Mouse (Mus musculus) adrenal gland, postnatal 10 days (tissue): ENCODE measurements around the gene Spata31d1b. TPM values are rescaled to one million over a fixed set of nuclear protein-coding genes. Genes with fewer than 3 reads are reported as not detected.
A peak's percentile ranks its signal among the peaks of the same experiment; 100 is the strongest.

ENCODE experiments used
- DNase-seq: peaks from one replicate; pipeline ENCODE4 v3.0.0; 2021; ENCODE audit warnings: mixed read lengths
- total RNA-seq, 2 experiments: library from RNA; stranded (reverse); gene quantifications; 2 replicates each; pipeline ENCODE4 v1.2.3; 2021

Gene Spata31d1b
- total RNA-seq, 2 experiments from 2014 or later: not detected

DNA sequence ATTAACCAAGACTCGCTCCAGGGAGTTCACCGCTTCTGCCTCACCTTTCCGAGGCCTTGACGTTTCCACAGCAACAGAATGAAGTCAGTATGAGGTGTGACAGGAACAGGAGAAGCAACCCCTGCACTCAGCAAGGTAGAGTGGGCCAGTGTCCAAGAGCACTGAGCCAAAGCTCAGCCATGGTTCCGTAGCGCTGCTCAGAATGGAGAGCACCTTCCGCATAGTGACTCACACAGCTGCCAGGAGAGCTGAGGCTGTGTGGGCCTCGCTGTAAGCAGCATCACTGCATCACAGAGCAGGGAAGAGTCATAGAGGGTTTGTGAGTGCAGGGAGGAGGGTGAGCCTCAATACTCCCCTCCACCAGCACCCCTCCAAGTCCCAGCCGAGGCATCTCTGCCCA, 34.6 kb downstream of the Spata31d1b start, which contains the start of gene 1700014D04Rik:
Gene 1700014D04Rik, minus strand, starts transcription at position 42 of the 400 bp plus-strand sequence.
- no peak for DNase-seq

DNA sequence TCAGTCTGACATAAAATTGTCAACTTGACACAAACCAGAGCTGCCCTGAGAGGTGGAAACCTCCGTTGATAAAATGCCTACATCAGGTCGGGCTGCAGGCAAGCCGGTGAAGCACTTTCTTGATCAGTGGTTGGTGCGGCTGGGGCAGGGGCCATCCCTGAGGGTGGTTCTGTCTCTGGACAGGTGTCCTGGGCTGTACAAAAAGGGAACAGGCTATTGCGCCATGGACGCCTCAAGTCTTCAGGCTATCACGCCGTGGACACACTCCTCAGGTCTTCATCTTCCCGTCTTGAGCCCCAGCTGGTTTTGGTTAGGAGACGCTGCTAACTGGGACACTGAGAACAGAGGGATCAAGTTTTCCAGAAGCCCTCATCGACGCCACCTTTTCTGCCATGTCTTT, 38.2 kb downstream of the Spata31d1b start:
- DNase-seq: no peak

- DNase-seq: no peak
Measured at GRCm38 (mm10) chr13:59756906-59757305, 44.8 kb downstream of the Spata31d1b start.

DNA sequence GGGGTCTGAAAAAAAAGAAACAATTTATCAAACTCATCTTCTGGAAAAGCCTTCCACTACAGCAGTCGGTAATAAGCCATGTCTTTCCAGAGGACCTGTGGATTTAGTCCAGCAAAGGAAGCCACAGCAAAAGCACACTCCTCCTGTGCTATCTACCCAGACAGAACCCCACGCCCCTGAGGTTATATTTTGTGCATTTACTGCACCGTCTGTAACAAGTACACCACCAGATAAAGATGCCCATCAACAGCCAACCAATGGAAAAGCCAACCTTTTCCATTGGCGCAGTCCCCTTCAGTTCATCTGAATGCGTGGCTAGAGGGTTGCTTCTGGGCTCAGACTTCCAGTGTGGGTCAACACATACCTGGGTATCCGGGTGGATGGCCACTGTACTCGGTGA, 50.7 kb downstream of the Spata31d1b start:
- DNase-seq: no peak

DNA sequence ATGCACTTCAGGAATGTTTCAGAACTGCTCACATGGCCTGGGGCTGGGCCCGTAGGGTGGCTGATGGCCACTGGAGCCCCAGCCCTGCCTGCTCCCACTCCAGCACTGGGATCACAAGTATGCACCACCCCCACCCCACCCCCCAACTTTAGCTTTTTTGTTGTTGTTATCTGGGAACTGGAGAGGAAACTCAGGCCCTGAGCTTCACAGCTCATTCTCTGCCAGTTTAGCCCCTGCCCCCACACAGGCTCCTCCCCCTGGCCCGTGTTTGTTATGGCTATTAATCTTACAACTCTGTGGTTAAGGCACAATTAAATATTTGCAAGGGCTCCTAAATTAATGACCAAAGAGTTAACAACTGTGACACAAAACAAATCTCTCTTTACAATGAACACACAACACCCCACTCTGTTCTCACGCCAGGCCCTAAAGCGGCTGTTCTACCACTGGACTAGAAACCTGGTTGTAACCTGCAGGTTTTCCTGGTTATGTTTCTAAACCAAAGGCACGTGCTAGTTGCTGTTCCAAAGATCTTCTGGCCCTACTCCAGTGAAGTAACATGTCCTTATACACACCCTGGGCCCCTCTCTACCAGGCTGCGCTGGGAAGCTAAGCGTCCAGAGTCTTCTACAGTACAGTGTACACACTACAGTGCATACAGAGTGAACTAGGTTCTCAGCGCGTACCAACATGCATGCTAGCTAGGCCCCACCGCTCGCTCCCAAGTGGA, 54.9 kb downstream of the Spata31d1b start:
- peak; percentile 43 for DNase-seq

GRCm38 (mm10) chr13:59768531-59768930, 56.4 kb downstream of the Spata31d1b start:
- no peak for DNase-seq

Other genes starting within 250 kb of the Spata31d1b start
- gene Agtpbp1, start 127.1 kb upstream of the Spata31d1b start, total RNA-seq: 10 to 100 TPM; 29.7 to 49.9 TPM
- 10 to 100 TPM; 54.9 to 63.5 TPM for gene Naa35, start 127.0 kb upstream of the Spata31d1b start, total RNA-seq
- gene Golm1, start 36.5 kb upstream of the Spata31d1b start, total RNA-seq: 10 to 100 TPM; 13.8 to 17.0 TPM
- not detected for gene 4921517D22Rik, start 18.2 kb upstream of the Spata31d1b start, total RNA-seq
- gene Spata31d1a, start 2.0 kb upstream of the Spata31d1b start, total RNA-seq: not detected
- not detected for gene Spata31d1d, start 19.5 kb downstream of the Spata31d1b start, total RNA-seq
- gene 1700014D04Rik, start 34.5 kb downstream of the Spata31d1b start, total RNA-seq: not detected
- gene Isca1, start 57.5 kb downstream of the Spata31d1b start, total RNA-seq: 100 to 1,000 TPM; 127 to 142 TPM
- gene Gm49354, start 70.0 kb downstream of the Spata31d1b start, total RNA-seq: not detected
- gene Tut7, start 110.9 kb downstream of the Spata31d1b start, total RNA-seq: 10 to 100 TPM; 66.8 to 71.2 TPM